Mouse (Mus musculus): ENCODE data around the gene Slc38a1.

The Slc38a1 gene

DNA sequence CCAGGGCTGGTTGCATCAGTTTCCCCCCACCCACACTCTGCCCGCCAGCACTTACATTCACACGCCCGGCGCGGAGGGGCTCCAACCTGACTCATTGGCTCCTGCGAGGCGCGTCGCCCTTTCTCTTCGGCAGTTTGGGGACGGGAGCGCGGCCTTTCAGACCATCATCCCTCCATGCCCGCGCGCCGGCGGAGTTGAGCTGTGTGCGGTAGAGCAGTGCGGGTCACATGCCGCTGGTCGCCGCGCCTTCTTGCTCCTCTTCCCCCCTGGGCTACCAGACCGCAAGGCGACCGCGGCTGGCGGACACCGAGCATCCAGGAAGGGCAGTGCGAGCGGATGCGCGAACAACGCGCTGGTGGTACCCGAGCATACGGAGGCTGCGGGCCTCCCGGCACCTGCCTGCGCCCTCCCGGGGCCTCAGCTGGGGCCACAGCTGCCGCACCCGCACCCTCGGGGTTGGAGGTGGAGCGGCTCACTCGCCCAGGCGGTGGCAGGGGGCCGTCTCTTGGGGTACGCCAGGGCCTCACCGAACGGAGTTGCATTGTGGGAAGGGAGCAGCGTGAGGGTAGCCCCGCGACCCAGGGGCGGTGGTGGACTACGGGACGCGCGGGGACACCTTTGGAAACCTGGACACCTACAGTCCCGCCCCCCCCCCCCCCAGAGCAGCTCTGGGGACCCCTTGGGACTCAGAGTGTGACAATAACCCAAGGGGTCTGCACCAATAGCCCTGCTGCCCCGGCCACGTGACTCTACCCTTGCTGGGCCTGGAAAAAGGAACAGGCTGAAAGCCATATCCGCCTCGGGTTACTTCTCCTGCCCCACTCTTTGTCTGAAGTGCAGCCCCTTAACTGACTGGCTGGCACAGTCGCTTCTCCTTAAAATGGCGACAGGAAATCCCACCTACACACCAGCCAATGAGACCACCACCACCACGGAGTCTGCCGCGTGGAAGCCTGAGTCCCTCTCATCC is at the start of gene Slc38a1:
Gene Slc38a1, minus strand, starts transcription at position 478 of the 970 bp plus-strand sequence.
- peak; percentile 28 for DNase-seq

GRCm38 (mm10) chr15:96692401-96692800 is 49.7 kb upstream of the Slc38a1 start:
- no peak for DNase-seq

GRCm38 (mm10) chr15:96691381-96691780 is 48.7 kb upstream of the Slc38a1 start:
- DNase-seq: no peak

DNA sequence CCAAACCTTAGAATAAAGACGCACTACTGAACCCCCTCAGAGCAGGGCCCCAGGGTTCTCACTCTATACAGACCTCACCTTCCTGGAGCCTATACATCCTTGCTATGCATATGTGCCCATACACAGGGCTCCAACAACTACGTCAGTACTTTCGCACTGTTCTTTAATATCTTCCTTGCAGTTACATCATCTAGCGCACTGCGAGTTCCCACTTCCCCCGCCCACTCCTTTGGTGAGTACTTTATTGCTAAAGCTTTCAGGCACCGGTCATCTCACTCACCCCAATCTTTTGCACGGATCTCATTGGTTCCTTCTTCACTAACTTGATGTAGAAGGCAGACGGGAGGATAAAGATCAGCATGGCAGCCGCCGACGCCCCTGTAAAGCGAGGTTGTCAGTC is 48.1 kb upstream of the Slc38a1 start:
- DNase-seq: no peak

- no peak for DNase-seq
These were observed 47.2 kb upstream of the Slc38a1 start for GRCm38 (mm10) chr15:96689919-96690318.

DNA sequence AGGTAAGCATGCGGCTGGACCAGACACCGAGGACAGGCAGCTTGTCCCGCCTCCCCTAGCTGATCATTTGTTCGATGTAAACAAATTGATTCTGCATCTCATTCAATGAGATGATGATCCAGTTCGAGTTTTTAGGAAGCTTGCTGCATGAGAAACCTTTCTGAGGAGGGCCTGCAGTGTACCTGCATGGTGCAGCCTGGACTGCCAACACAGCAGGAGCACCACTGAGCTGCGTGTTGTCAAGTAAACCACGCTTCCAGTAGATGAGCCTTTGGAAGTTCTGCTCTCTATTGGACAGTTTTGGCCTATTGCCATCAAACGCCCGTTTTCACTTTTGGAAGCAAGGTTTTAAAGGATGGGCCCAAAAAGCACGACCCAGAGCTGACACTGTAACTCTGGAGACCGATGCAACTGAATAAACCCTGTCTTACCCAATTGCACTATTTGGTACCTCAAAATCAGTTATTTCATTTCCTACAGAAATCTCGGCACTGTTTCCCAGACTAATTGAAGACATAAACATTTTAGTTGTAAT is 46.1 kb upstream of the Slc38a1 start:
- DNase-seq: no peak

- DNase-seq: no peak
These were observed 45.3 kb upstream of the Slc38a1 start for GRCm38 (mm10) chr15:96688036-96688435.

- DNase-seq: no peak
These were observed 44.7 kb upstream of the Slc38a1 start for GRCm38 (mm10) chr15:96687366-96687765.

- DNase-seq: no peak
These were observed 43.8 kb upstream of the Slc38a1 start for GRCm38 (mm10) chr15:96686201-96687159.

- DNase-seq: no peak
These were observed 42.6 kb upstream of the Slc38a1 start for GRCm38 (mm10) chr15:96685273-96685672.

- DNase-seq: peak; percentile 42
These were observed 41.6 kb upstream of the Slc38a1 start for GRCm38 (mm10) chr15:96684132-96684830.

DNA sequence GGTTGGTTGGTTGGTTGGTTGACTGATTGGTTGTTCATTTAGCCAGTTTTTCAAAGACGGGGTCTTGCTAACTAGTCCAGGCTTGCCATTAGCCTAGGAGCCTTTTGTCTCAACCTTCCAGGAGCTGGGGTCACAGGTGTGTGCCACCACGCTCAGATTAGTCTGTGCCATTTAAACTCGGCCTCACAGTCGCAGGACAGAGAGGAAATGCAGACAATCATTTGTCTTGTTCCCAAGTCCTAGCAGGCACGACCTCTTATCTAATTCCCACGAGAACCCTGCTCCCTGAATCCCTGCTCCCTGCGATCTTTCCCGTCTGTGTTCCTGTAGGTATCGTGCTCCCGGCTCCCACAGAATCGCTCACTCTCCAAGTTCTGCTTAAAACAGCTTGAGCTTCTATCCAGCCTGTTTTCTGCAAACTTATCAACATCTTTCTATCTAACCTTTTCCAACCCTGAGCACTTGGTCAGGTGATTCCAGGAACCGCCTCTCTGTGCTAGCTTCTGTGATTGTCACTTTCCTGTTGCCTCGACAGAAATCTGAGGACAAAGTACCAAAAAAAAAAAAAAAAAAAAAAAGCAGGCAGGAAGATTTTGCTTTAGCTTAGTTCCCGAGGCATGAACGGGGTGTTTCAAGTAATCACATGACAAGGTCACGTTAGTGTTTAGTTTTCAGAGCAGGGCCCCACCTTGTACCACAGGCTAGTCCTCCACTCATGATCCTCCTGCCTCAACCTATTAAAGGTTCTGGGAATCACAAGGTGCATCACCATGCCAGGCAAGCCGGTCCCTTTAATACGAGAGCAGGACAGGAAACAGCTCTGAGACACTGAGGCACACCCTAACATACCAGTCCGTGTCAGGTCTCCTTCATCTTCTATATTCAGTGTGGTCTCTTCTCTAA is 36.4 kb upstream of the Slc38a1 start:
- DNase-seq: no peak

- DNase-seq: peak; percentile 67
These were observed 33.8 kb upstream of the Slc38a1 start for GRCm38 (mm10) chr15:96676518-96676917.

DNA sequence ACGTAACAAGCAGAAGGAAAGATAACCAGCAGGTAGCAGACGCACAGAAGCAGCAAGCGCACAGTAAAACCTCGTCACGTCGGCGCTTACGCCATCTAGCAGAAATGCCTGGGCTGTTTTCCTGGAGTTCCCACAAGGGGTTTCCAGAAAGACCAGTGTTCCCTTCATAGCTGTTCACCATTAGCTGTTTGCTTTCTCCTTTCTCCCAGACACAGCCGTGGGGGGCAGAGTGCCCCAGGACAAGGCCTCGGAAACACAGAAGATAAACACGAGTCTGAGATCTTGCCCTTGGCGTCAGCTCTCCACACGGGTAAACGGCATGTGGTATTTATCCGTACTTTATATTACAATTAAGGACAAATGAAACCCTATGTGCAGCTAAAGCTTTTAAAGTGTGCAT is 33.0 kb upstream of the Slc38a1 start:
- DNase-seq: no peak

GRCm38 (mm10) chr15:96675055-96675454 is 32.3 kb upstream of the Slc38a1 start:
- DNase-seq: no peak

DNA sequence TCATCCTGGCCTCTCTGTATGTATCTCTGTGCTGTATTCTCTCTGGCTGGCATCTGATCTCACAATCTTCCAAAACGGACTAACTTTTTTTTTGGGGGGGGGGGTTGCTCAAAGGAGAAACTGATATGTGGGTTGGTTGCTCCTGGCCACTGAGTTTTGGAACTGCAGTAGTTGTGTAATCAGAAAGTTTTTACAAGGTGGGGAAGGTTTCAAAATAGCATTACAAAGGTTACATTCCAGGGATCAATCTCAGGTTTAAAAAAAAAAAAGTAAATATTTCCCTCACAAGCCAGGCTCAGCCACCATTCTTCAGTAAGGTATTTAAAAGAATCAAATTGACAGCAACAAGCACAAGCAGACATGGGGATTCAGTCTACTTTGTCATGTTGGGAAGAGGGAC is 31.4 kb upstream of the Slc38a1 start:
- no peak for DNase-seq

DNA sequence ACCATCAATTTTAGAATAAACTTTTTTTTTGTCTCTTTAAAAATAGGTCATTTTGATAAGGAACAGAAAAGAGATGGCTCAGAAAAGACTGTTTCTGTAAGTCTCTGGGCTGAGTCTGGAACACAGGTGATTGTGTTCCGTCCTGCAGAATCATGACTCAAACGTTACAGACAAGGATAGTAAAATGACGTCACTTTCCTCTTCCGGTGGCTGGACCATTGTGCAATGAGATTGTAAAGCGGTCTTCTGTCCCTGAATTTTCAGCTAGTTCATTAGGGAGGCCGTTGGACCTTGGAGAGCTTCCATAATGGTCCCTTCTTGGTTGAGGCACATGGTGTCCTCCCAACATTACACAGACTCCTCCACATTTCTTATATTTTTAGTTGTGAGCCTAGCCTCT is 27.0 kb upstream of the Slc38a1 start:
- no peak for DNase-seq

GRCm38 (mm10) chr15:96666663-96667062 is 23.9 kb upstream of the Slc38a1 start:
- DNase-seq: peak; percentile 79

DNA sequence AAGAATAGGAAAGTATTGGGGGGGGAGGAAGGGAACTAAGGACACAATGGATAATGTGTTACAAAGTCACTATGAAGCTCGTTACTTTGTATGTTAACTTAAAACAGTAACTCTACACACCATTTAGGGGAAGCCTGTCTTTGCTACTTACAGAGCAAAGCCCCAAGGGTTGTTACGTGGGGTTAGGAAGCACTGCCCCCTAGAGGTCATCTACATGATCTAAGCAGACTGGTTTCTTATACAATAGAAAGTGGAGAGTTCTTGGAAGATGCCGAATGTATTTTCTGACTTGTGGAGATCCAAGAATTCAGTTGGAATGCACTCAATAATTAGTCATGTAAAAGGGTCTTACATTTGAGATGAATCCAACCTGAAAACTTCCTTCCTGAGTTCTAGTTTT is 23.2 kb upstream of the Slc38a1 start:
- peak; percentile 87 for DNase-seq

DNA sequence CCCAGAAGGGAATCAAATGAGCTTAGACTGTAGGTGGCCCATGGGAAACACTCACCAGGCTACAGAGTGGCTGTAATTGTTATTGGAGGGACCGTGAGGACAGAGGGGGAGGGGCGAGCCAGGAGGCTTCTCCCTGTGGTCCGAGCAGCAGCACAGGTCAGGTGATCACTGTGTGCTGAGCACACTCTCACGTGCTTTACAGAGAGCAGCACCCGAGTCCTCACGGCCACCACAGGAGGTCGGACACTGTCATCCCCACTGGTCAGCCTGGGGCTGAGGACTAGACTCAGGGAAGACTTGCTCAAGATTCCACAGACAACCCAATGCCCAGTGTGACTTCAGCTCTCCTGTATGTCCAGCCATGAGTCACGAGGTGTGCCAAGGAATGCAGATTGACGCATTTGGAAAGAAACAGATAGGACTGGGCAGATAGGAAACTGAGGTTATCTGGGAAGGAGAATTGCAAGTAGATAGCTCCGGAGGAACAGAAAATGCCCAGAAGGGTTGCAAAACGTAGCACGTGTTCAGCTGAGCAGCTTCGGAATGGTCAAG is 18.0 kb upstream of the Slc38a1 start:
- DNase-seq: no peak

DNA sequence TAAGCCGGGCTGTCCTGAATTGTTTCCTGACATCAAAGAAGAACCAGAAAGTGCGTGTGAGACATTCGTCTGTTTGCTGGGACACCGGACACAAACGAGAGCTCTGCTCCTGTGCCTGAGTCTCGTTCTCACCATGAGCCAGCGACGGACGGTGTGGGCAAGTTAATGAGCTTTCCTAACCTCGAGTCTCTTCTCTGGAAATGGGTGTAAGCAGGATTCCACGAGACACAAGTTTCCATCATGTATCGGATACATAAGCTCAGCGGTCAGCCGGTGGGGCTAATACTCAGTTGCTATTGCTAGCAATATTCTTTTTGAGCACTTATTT is 15.5 kb upstream of the Slc38a1 start:
- no peak for DNase-seq

All from lung, postnatal 14 days (tissue).